Mouse (Mus musculus) T-cell, adult 66 days (primary cell): ENCODE data around the gene Fezf1. TPM values are rescaled to one million over a fixed set of nuclear protein-coding genes. Genes with fewer than 3 reads are reported as not detected.

ENCODE experiments used
- total RNA-seq, 2 experiments: library from RNA; stranded (reverse); gene quantifications; 3 replicates in 1 of 2; 4 replicates in 1 of 2; pipeline ENCODE4 v1.2.4; 2023

Gene Fezf1
- total RNA-seq: not detected

DNA sequence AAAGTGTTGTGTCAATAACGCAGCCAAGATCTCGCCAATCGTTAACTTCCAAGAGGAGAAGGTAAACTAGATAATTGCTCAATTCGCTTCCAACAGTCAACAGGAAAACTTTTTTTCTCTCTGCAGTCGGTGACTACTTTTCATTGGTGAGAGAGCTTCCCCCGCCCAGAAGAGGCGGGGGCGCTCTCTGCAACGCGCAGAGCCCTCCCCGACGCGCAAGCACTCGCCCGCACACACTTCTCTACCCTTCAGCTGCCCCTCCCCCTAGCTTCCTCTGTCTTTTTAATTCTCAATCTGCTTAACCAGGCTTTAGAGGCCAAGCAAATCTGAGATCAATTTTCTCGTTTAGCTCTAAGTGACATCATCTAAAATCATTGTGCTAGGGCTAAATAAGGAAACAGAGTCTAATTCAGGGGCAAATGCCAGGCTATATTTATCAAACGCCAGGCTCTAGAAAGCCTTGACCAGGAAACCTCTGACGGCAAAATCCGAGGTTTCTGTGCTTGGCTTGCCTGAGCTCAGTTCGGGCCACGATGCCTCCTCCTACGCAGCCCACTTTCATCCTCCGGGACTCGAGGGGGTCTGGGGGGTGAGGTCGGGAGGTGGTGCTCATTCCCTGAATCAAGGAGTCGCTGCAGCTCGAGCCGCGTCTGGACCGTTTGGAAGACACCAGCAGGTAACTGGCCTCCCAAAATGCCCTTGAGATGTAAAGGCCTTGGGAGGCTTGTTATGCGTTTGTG is at the start of gene Fezf1:
Gene Fezf1, minus strand, starts transcription at position 50 of the 740 bp plus-strand sequence.

Other genes starting within 250 kb of the Fezf1 start
- gene Aass, start 115.4 kb downstream of the Fezf1 start, total RNA-seq: not detected